Mouse (Mus musculus): ENCODE data around the gene Zfp385a. TPM values are rescaled to one million over a fixed set of nuclear protein-coding genes. Genes with fewer than 3 reads are reported as not detected.

The Zfp385a gene
- polyA plus RNA-seq, 1 experiment = 11.7 TPM

- DNase-seq = peak; percentile 48
- TF ChIP-seq POLR2A (IDR thresholded peaks at IDR 0.05; ENCODE audit: borderline replicate concordance, extremely low read depth, low read depth, low read length) (0 out of 2 replicates have a peak, but pooled peaks have one; percentile 9), CTCF (IDR thresholded peaks at IDR 0.05; ENCODE audit: insufficient read depth, low read length) (no peak)
- peak overlapping the region; percentile 87 for H3K4me3 ChIP-seq (replicated peaks; ENCODE audit: extremely low read depth, low read depth, low read length)
- H3K4me1 ChIP-seq (ENCODE audit: control insufficient read depth, insufficient read depth, low read length) = peaks cover 13% of the 10 kb centered on the region
- 1% methylated on average over 51 of the region's 51 CpGs for WGBS
Measured at GRCm38 (mm10) chr15:103365471-103366375, 25.8 kb upstream of the Zfp385a start.

GRCm38 (mm10) chr15:103364761-103365160, 24.9 kb upstream of the Zfp385a start:
- H3K4me3 ChIP-seq (replicated peaks; ENCODE audit: extremely low read depth, low read depth, low read length) = peak overlapping the region; percentile 6
- WGBS = 33% methylated on average over 4 of the region's 4 CpGs
- TF ChIP-seq CTCF (IDR thresholded peaks at IDR 0.05; ENCODE audit: insufficient read depth, low read length) (no peak), POLR2A (IDR thresholded peaks at IDR 0.05; ENCODE audit: borderline replicate concordance, extremely low read depth, low read depth, low read length) (no peak)
- DNase-seq = no peak
- peaks cover 13% of the 10 kb centered on the region for H3K4me1 ChIP-seq (ENCODE audit: control insufficient read depth, insufficient read depth, low read length)

DNA sequence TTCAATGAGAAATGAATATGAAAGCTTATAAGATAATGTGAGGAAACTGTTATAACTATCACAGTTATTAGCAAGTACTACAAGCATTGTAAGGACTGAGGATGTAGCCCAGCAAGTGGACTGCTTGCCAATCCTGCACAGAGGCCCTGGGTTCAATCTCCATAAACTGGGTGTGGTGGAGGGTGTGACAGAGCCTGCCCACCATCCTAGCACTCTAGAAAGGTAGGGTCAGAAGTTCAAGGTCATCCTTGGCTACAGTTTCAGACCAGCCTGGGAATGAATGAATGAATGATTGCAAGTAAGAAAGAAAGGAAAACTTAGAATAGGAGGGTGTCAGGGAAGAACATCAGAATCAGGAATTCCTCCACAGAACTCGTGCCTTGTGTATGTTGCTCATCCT, 23.9 kb upstream of the Zfp385a start:
- no peak overlapping the region for H3K4me3 ChIP-seq (replicated peaks; ENCODE audit: extremely low read depth, low read depth, low read length)
- DNase-seq = no peak
- TF ChIP-seq CTCF (IDR thresholded peaks at IDR 0.05; ENCODE audit: insufficient read depth, low read length) = no peak
- no peak for TF ChIP-seq POLR2A (IDR thresholded peaks at IDR 0.05; ENCODE audit: borderline replicate concordance, extremely low read depth, low read depth, low read length)
- WGBS = 22% methylated on average over 1 of the region's 1 CpGs
- H3K4me1 ChIP-seq (ENCODE audit: control insufficient read depth, insufficient read depth, low read length) = peaks cover 13% of the 10 kb centered on the region

- WGBS = 73% methylated on average over 3 of the region's 3 CpGs
- H3K4me3 ChIP-seq (replicated peaks; ENCODE audit: extremely low read depth, low read depth, low read length) = no peak overlapping the region
- TF ChIP-seq CTCF (IDR thresholded peaks at IDR 0.05; ENCODE audit: insufficient read depth, low read length) (no peak), POLR2A (IDR thresholded peaks at IDR 0.05; ENCODE audit: borderline replicate concordance, extremely low read depth, low read depth, low read length) (no peak)
- H3K4me1 ChIP-seq (ENCODE audit: control insufficient read depth, insufficient read depth, low read length) = peaks cover 19% of the 10 kb centered on the region
- DNase-seq = no peak
Measured at GRCm38 (mm10) chr15:103362950-103363349, 23.1 kb upstream of the Zfp385a start.

- WGBS = 76% methylated on average over 7 of the region's 7 CpGs
- no peak for TF ChIP-seq POLR2A (IDR thresholded peaks at IDR 0.05; ENCODE audit: borderline replicate concordance, extremely low read depth, low read depth, low read length)
- no peak for TF ChIP-seq CTCF (IDR thresholded peaks at IDR 0.05; ENCODE audit: insufficient read depth, low read length)
- no peak for DNase-seq
- Histone ChIP-seq H3K4me3 (replicated peaks; ENCODE audit: extremely low read depth, low read depth, low read length) (no peak overlapping the region), H3K4me1 (ENCODE audit: control insufficient read depth, insufficient read depth, low read length) (peaks cover 19% of the 10 kb centered on the region)
Measured at GRCm38 (mm10) chr15:103362333-103362732, 22.4 kb upstream of the Zfp385a start.

- TF ChIP-seq POLR2A (IDR thresholded peaks at IDR 0.05; ENCODE audit: borderline replicate concordance, extremely low read depth, low read depth, low read length) (no peak), CTCF (IDR thresholded peaks at IDR 0.05; ENCODE audit: insufficient read depth, low read length) (no peak)
- 26% methylated on average over 1 of the region's 1 CpGs for WGBS
- DNase-seq = no peak
Measured at GRCm38 (mm10) chr15:103361269-103361668, 21.4 kb upstream of the Zfp385a start.

GRCm38 (mm10) chr15:103359869-103360602, 20.1 kb upstream of the Zfp385a start:
- Histone ChIP-seq H3K4me3 (replicated peaks; ENCODE audit: extremely low read depth, low read depth, low read length) (no peak overlapping the region), H3K4me1 (ENCODE audit: control insufficient read depth, insufficient read depth, low read length) (peaks cover 15% of the 10 kb centered on the region)
- 83% methylated on average over 5 of the region's 5 CpGs for WGBS
- TF ChIP-seq CTCF (IDR thresholded peaks at IDR 0.05; ENCODE audit: insufficient read depth, low read length) (no peak), POLR2A (IDR thresholded peaks at IDR 0.05; ENCODE audit: borderline replicate concordance, extremely low read depth, low read depth, low read length) (no peak)
- DNase-seq = no peak

More at GRCm38 (mm10) chr15:103361269-103361668, 21.4 kb upstream of the Zfp385a start:
- Histone ChIP-seq H3K4me3 (replicated peaks; ENCODE audit: extremely low read depth, low read depth, low read length) (no peak overlapping the region), H3K4me1 (ENCODE audit: control insufficient read depth, insufficient read depth, low read length) (peaks cover 15% of the 10 kb centered on the region)

DNA sequence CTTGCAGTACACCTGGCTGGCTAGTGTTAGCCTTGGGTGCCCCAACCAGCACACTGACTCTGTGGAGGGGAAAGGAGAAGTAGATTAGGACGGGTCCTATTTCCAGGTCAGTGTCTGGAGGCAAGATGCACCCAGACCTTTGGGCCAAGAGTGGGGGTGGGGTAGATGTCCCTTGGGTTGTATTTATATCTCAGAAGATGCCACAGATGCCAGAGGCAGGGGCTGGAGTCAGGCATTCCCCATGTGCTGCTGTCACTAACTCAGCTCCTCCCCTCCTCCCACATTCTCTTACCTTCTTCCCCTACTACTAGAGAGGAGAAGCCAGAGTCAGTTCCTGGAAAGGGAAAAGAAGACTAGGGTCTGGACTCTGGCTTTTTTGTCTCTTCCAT, 19.2 kb upstream of the Zfp385a start:
- H3K4me3 ChIP-seq (replicated peaks; ENCODE audit: extremely low read depth, low read depth, low read length) = no peak overlapping the region

DNA sequence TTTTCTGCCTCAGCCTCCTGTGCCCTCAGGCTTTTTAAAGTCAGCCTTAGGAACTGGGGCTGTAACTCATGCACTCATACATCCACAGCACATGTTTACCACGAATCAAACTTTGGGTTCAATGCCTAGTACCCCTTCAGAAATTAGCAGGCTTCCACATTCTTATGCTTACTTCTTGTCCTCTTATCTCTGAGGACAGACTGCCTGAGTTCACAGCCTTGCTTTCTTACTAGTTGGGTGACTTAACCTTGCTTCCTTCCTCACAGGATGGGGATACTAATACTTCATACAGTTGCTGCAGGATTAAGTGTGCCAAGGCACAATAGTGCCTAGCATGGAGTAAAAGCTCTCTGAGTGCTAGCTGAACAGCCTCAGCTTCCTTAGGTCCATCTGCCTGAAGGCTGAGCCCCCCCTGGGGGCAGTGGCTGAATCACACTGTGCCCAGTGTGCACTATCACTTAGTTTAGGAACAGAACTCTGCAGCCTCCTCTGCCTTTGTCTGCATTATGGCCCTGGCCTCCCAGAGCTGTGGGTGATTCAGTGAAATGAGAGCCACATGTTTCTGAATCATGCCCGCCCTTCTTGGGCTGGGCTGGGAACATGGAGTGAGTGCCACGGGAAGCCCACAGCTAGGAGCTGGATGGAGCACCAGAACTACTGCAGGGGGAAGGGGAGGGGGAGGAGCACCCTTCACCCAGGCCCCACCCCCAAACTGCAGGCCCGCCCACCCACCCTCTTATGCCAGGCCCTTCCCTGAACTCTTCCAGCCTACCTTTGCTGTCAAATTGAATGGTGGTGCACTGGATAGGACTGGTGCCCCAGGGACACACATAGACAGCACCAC, 18.6 kb upstream of the Zfp385a start:
- no peak for TF ChIP-seq CTCF (IDR thresholded peaks at IDR 0.05; ENCODE audit: insufficient read depth, low read length)
- no peak for TF ChIP-seq POLR2A (IDR thresholded peaks at IDR 0.05; ENCODE audit: borderline replicate concordance, extremely low read depth, low read depth, low read length)

More for the DNA sequence above, 19.2 kb upstream of the Zfp385a start:
- TF ChIP-seq CTCF (IDR thresholded peaks at IDR 0.05; ENCODE audit: insufficient read depth, low read length) (no peak), POLR2A (IDR thresholded peaks at IDR 0.05; ENCODE audit: borderline replicate concordance, extremely low read depth, low read depth, low read length) (no peak)
- peaks cover 13% of the 10 kb centered on the region; the same call in 1 of the 2 replicates for H3K4me1 ChIP-seq (ENCODE audit: control insufficient read depth, insufficient read depth, low read length)
- WGBS = 48% methylated on average over 1 of the region's 1 CpGs
- no peak for DNase-seq

More for the DNA sequence above, 18.6 kb upstream of the Zfp385a start:
- DNase-seq = no peak
- Histone ChIP-seq H3K4me1 (ENCODE audit: control insufficient read depth, insufficient read depth, low read length) (peaks cover 13% of the 10 kb centered on the region; the same call in 1 of the 2 replicates), H3K4me3 (replicated peaks; ENCODE audit: extremely low read depth, low read depth, low read length) (no peak overlapping the region)
- WGBS = 22% methylated on average over 4 of the region's 4 CpGs
